Mouse (Mus musculus) erythroblast, embryonic 14.5 days (primary cell): ENCODE measurements around the gene St3gal4.

Source experiments
- GATA1 ChIP-seq: IDR thresholded peaks from 2 replicates; pipeline ENCODE4 v1.6.1; 2012; ENCODE audit warnings: low read length, inconsistent platforms, mixed read lengths
- TAL1 ChIP-seq: IDR thresholded peaks from 3 replicates; pipeline ENCODE4 v1.6.1; 2012; ENCODE audit warnings: low read length, inconsistent platforms, mixed read lengths

- TF ChIP-seq GATA1 (no peak), TAL1 (no peak)
These were observed 20.3 kb downstream of the St3gal4 start for GRCm38 (mm10) chr9:35098762-35099161.
